Mouse (Mus musculus) olfactory bulb, adult 2 months (tissue): ENCODE data around the gene Lmf2. TPM values are rescaled to one million over a fixed set of nuclear protein-coding genes. Genes with fewer than 3 reads are reported as not detected.

Experiments
- H3K27ac ChIP-seq: fragments of 200-500 bp; 2 replicates; pipeline ENCODE4 v1.5.1; 2012; ENCODE audit warnings: low read depth, low read length; ENCODE audit not compliant: insufficient read depth
- H3K4me1 ChIP-seq: fragments of 200-500 bp; 2 replicates; pipeline ENCODE4 v1.6.1; 2012; ENCODE audit warnings: low read length; ENCODE audit not compliant: control insufficient read depth, insufficient read depth
- H3K4me3 ChIP-seq: fragments of 200-500 bp; 2 replicates; pipeline ENCODE4 v1.5.1; 2012; ENCODE audit warnings: mild to moderate bottlenecking, low read depth, low read length, moderate library complexity; ENCODE audit not compliant: insufficient read depth
- CTCF ChIP-seq: fragments of 200-500 bp; IDR thresholded peaks from 2 replicates; pipeline ENCODE4 v1.5.1; 2012; ENCODE audit warnings: low read depth, mild to moderate bottlenecking, low read length, moderate library complexity; ENCODE audit not compliant: insufficient read depth
- POLR2A ChIP-seq: fragments of 200-500 bp; IDR thresholded peaks from 2 replicates; pipeline ENCODE4 v1.6.1; 2012; ENCODE audit warnings: mild to moderate bottlenecking, low read depth, low read length, moderate library complexity; ENCODE audit not compliant: insufficient read depth
- WGBS: fragments of 180-500 bp; shearing (Covaris S2); methylation state at CpG from one replicate; pipeline ENCODE4 v1.1.7; 2018; 5-methylcytosine and 5-hydroxymethylcytosine counted together
- polyA plus RNA-seq: library from polyadenylated mRNA; stranded (reverse); fragments of >200 nt; gene quantifications from 2 replicates; pipeline ENCODE4 v1.2.4, GENCODE M21; 2012; ENCODE audit warnings: low replicate concordance; ENCODE audit not compliant: missing spikeins, insufficient read depth, insufficient read length

Gene Lmf2
- not detected in 2 replicates for polyA plus RNA-seq

DNA sequence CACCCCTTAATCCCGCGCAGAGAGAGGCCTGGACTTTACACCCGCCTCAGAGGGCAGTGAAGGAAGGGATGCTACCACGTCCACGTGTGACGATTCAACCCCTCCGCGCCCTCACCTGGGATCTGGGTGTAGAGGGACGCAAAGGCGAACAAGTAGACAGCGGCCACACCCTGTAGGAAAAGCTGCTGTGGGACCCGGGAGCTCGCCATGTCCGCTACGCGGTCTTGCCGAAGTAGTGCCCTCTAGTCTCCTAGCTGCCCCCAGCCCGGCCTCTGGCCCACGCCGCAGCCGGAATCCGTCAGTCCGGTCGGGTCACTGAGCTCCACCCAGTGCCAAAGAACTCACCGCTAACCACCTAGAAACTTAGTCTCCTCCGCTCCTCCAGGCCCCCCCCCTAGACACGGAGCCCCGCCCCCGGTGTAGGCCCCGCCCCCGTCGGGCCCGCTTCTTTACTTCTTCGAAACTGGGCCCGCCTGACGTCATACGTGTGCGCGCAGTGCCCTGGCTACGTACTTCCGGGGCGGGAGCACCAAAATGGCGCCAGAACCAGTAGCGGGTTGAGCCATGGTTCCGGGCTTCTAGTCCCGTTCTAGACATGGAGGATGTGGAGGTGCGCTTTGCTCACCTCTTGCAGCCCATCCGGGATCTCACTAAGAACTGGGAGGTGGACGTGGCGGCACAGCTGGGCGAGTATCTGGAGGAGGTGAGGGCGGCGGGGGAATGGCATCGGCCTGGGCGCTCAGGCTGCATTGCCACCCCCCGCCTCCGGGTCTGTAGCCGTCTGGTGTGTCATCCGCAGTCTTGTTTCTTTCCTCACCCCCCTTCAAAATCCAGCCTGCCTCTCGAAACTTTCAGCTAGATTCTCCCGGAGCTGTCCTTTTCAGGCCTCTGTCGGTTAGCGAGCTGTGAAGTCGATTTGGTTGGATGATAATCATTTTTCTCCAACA lies at the start of gene Lmf2, which contains the start of gene Ncaph2:
Gene Lmf2 (minus strand): TSS at position 419 of the 947 bp plus-strand sequence.
Gene Ncaph2 (plus strand): TSS at position 479 of the 947 bp plus-strand sequence.
- Histone ChIP-seq H3K27ac (peak within 1 kb of the TSS; percentile 43), H3K4me1 (peaks cover 17% of the 10 kb centered on the region), H3K4me3 (peak within 1 kb of the TSS; percentile 53)
- peak; percentile 52; the same call in 1 of the 2 replicates for TF ChIP-seq POLR2A
- no peak for TF ChIP-seq CTCF
- 1% methylated on average over 64 of the region's 64 CpGs for WGBS

DNA sequence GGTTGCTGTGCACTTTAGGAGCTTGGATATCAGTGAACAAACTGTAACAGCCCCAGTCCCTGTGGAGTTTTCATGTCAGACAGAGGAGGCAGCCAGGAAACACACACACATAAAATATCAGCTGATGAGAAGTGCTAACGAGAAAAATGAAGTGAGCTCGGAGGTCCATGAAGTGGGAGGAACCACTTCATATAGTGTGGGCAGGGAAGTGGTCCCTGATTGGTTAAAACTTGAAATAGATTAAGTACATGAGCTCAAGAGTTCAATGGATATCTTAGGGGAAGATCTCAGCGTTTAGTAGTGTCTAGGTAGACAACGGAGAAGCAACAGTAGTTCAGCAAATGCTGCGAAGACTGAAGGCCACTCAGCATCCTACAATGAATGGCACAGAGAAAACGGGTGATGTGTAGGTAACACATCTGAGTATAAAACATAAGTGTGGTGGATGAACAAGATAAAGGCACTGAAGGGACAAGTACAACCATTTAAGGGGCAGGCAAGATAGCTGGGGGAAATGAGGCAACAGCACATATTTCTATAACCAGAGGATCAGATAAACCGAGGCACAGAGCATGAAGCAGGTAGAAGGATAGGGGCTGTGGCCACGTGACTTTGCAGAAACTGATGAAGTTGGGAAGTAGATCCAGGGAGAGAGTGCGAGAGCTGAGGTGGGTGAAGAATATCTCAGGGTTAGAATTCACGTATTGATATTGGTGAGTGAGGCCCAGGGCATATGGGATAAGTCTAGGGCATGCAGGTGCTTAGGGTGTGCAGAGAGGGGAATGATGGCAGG lies 49.6 kb upstream of the Lmf2 start:
- TF ChIP-seq CTCF (no peak), POLR2A (no peak)
- H3K4me1 ChIP-seq, result no peaks in the 10 kb centered on the region
- 84% methylated on average over 10 of the region's 10 CpGs for WGBS

DNA sequence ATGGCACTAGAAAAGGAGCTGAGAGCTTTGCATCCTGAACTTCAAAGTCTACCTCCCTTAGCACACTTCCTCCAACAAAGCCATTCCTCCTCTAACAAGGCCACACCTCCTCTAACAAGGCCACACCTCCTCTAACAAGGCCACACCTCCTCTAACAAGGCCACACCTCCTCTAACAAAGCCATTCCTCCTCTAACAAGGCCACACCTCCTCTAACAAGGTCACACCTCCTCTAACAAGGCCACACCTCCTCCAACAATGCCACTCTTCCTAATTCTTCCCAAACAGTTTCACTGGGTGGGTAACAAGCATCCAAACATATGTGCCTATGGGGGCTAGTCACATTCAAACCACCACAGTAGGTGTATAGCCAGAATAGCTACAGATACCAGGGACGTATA lies 47.0 kb upstream of the Lmf2 start:
- Histone ChIP-seq H3K27ac (no peak overlapping the region), H3K4me3 (no peak overlapping the region), H3K4me1 (no peaks in the 10 kb centered on the region)
- TF ChIP-seq CTCF (no peak), POLR2A (no peak)
- 93% methylated on average over 1 of the region's 1 CpGs for WGBS

More for the DNA sequence above, 49.6 kb upstream of the Lmf2 start:
- no peak overlapping the region for H3K27ac ChIP-seq
- no peak overlapping the region for H3K4me3 ChIP-seq

DNA sequence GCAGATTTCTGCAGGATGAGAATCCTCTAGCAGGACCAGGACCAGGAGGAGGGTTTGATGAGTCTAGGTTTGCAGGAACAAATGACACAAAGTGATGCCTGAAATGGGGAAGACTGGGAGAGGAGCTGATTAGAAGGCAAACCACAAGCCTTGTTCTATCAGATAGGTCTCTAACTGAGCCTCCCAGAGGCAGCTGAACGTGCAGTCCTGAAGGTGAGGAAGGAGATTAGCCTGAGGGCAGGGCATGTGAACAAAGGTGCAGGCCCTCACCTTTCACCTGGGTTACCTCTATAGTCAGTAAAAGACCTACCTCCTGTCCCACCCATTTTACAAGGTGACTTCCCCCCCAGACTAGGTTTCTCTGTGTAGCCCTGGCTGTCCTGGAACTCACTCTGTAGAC lies 44.3 kb upstream of the Lmf2 start:
- H3K4me1 ChIP-seq, result no peaks in the 10 kb centered on the region
- H3K27ac ChIP-seq, result no peak overlapping the region
- 52% methylated on average over 1 of the region's 1 CpGs for WGBS
- no peak for TF ChIP-seq POLR2A
- no peak for TF ChIP-seq CTCF
- H3K4me3 ChIP-seq, result no peak overlapping the region

DNA sequence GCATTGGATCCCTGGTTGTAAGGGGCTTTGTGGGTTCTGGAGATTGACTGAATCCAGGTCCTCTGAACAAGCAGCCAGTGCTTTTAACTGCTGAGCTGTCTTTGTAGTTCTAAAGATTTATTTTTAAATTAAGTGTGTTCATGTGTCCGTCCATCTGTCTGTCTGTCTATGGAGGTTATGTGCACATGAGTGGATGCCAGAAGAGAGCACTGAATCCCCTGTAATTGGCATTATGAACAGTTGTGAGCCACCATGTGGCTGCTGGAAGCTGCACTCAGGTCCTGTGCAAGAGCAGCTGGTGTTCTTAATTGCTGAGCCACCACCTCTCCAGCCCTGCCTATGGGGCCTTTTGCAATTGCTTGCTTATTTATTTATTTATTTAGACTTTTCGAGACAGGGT lies 42.7 kb upstream of the Lmf2 start:
- WGBS, result 55% methylated on average over 2 of the region's 2 CpGs
- H3K27ac ChIP-seq, result no peak overlapping the region
- H3K4me3 ChIP-seq, result no peak overlapping the region
- TF ChIP-seq CTCF, result no peak
- TF ChIP-seq POLR2A, result no peak
- H3K4me1 ChIP-seq, result no peaks in the 10 kb centered on the region

DNA sequence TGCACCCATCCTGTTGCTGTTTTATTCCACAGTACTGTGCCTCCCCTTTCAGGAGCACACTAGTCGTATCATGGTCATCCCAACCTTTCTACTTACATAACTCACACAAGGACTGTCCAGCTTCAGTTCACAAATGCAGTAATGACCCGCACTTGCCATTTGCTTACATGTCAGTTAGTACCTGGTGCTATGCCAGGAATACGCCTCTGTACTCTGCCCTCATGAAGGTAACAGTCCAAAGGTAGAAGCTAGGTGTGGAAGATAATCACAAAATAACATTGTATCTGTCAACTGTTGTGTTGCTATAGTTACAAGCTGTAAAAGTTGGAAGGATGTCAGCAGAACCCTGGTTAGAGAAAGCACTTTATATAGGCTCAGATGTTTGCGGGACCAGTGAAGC lies 41.4 kb upstream of the Lmf2 start:
- no peak for TF ChIP-seq POLR2A
- TF ChIP-seq CTCF, result no peak
- WGBS, result 92% methylated on average over 4 of the region's 4 CpGs
- no peak overlapping the region for H3K27ac ChIP-seq
- no peaks in the 10 kb centered on the region for H3K4me1 ChIP-seq
- H3K4me3 ChIP-seq, result no peak overlapping the region

DNA sequence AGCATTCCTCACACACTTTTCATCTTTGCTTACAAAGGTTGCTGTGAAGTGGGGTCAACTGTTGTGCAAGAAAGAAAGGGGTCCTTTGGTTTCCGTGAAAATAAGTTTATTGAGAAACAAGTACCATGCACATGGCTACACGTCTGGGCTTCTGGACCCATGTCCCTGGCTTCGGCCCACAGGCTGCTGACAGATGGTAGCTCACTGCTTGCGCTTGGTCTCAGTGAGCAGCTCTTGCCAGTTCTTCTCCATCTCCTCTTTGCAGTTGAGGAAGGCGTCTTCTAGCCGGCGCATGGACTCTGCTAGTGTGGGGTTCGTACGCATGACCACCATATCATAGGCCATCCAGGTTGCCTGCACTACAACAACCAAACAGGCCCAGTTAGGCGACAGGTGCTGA lies 34.6 kb upstream of the Lmf2 start:
- 82% methylated on average over 10 of the region's 10 CpGs for WGBS
- Histone ChIP-seq H3K4me1 (no peaks in the 10 kb centered on the region), H3K27ac (no peak overlapping the region), H3K4me3 (no peak overlapping the region)
- TF ChIP-seq CTCF, result no peak
- TF ChIP-seq POLR2A, result no peak

DNA sequence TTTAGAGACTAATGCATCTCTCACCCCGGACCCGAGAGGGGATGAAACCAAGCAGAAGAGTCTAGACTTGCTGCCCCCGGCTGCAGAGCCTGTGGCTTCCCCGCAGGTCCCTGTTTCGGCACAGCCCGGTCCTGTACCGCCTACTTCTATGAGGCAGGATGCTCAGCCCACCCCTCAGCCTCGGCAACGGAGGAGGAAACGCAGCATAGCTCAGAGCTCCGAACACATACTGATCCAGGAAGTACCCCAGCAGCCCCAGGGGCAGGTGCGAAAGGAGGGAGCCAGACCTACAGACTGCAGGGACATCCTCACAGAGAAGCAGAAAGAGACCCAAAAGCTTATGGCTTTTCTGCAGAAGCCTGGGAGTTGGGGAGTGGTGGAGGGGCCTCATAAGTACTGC lies 31.7 kb upstream of the Lmf2 start:
- Histone ChIP-seq H3K4me1 (no peaks in the 10 kb centered on the region), H3K27ac (no peak overlapping the region), H3K4me3 (no peak overlapping the region)
- TF ChIP-seq POLR2A, result no peak
- 54% methylated on average over 12 of the region's 12 CpGs for WGBS

DNA sequence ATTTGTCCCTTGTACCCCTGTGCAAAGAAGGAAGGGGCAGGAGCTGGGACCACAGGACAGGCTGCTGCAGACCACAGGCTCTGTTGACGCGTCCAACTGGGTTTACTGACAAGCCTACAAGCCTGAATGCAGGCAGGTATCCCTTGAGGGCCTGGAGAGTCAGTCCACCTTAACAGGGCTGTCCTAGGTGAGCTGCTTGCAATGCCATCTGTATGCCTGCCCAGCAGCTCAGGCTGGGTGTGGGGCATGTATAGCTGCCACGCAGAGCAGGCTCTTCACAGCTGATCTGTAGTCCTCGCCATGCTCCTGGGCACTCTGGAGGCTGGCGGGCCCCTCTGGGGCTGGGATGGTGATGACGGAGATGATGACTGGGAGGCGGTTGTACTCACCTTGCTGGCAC lies 29.2 kb upstream of the Lmf2 start, which contains the start of gene Klhdc7b:
Gene Klhdc7b (plus strand): TSS at position 301 of the 400 bp plus-strand sequence.
- 87% methylated on average over 7 of the region's 7 CpGs for WGBS
- H3K4me3 ChIP-seq, result no peak within 1 kb of the TSS
- TF ChIP-seq CTCF (no peak), POLR2A (no peak)

More for the DNA sequence above, 29.2 kb upstream of the Lmf2 start, which contains the start of gene Klhdc7b:
- Histone ChIP-seq H3K27ac (no peak within 1 kb of the TSS), H3K4me1 (no peaks in the 10 kb centered on the region)
